Mouse (Mus musculus) hindbrain, embryonic 16.5 days (tissue): ENCODE results near the gene Gse1. TPM values are rescaled to one million over a fixed set of nuclear protein-coding genes. Genes with fewer than 3 reads are reported as not detected.

Source experiments
- ATAC-seq: fragments of 200-750 bp; cut with Nextera tagmentation; 2 replicates; pipeline ENCODE4 v1.8.0; 2017; ENCODE audit warnings: moderate TSS enrichment, moderate library complexity
- H3K27ac ChIP-seq: fragments of 300-500 bp; sonication (generic); 2 replicates; pipeline ENCODE4 v1.5.1; 2014; ENCODE audit warnings: low read depth, mild to moderate bottlenecking, control low read depth, low read length, moderate library complexity
- H3K27me3 ChIP-seq: fragments of 300-500 bp; sonication (generic); replicated peaks from 2 replicates; pipeline ENCODE4 v1.6.1; 2014; ENCODE audit warnings: low read length; ENCODE audit not compliant: control insufficient read depth, insufficient read depth
- H3K36me3 ChIP-seq: fragments of 300-500 bp; sonication (generic); 2 replicates; pipeline ENCODE4 v1.6.1; 2014; ENCODE audit warnings: mild to moderate bottlenecking, low read length, moderate library complexity, mixed read lengths; ENCODE audit not compliant: control insufficient read depth, insufficient read depth
- H3K4me1 ChIP-seq: fragments of 300-500 bp; sonication (generic); 2 replicates; pipeline ENCODE4 v1.6.1; 2014; ENCODE audit warnings: low read depth, low read length; ENCODE audit not compliant: control insufficient read depth, insufficient read depth
- H3K4me2 ChIP-seq: fragments of 300-500 bp; sonication (generic); 2 replicates; pipeline ENCODE4 v1.6.1; 2014; ENCODE audit warnings: mild to moderate bottlenecking, low read length, control low read depth, moderate library complexity
- H3K4me3 ChIP-seq: fragments of 300-500 bp; sonication (generic); 2 replicates; pipeline ENCODE4 v1.5.1; 2014; ENCODE audit warnings: mild to moderate bottlenecking, low read length, control low read depth, moderate library complexity
- H3K9ac ChIP-seq: fragments of 300-500 bp; sonication (generic); 2 replicates; pipeline ENCODE4 v1.6.1; 2014; ENCODE audit warnings: low read depth, mild to moderate bottlenecking, control low read depth, low read length, moderate library complexity
- H3K9me3 ChIP-seq: fragments of 300-500 bp; sonication (generic); 2 replicates; pipeline ENCODE4 v1.6.1; 2014; ENCODE audit warnings: mild to moderate bottlenecking, low read length, moderate library complexity; ENCODE audit not compliant: control insufficient read depth
- WGBS: fragments of 180-500 bp; shearing (Covaris S2); extraction: QIAGEN DNeasy Blood & Tissue Kit; methylation state at CpG from one replicate; pipeline ENCODE4 v1.1.7; 2014; 5-methylcytosine and 5-hydroxymethylcytosine counted together
- polyA plus RNA-seq: library from polyadenylated mRNA; unstranded; fragments of >200 nt; fragmentation: Nextera tagmentation; extraction: Ambion mirVana; gene quantifications from 2 replicates; pipeline ENCODE4 v1.2.1, GENCODE M21; 2015

The Gse1 gene
- polyA plus RNA-seq, 1 experiment from 2014 or later: 10.7 TPM

GRCm38 (mm10) chr8:120285878-120286277 lies 57.6 kb downstream of the Gse1 start:
- H3K27me3 ChIP-seq: 0 out of 2 replicates have a peak, but pooled peaks cover 1% of the 10 kb centered on the region
- no peak overlapping the region for H3K4me2 ChIP-seq
- no peak for ATAC-seq
- no peak overlapping the region for H3K4me3 ChIP-seq
- H3K9ac ChIP-seq: no peak overlapping the region
- no peaks in the 10 kb centered on the region for H3K9me3 ChIP-seq
- peaks cover 66% of the 10 kb centered on the region for H3K4me1 ChIP-seq
- no peak overlapping the region for H3K27ac ChIP-seq
- no peaks in the 10 kb centered on the region for H3K36me3 ChIP-seq
- WGBS: 69% methylated on average over 9 of the region's 9 CpGs

GRCm38 (mm10) chr8:120288122-120288908 lies 60.1 kb downstream of the Gse1 start:
- Histone ChIP-seq H3K36me3 (no peaks in the 10 kb centered on the region), H3K4me3 (no peak overlapping the region)

GRCm38 (mm10) chr8:120289191-120289590 lies 60.9 kb downstream of the Gse1 start:
- Histone ChIP-seq H3K27ac (no peak overlapping the region), H3K4me1 (peaks cover 75% of the 10 kb centered on the region), H3K9me3 (no peaks in the 10 kb centered on the region), H3K9ac (no peak overlapping the region), H3K27me3 (no peaks in the 10 kb centered on the region), H3K4me2 (no peak overlapping the region), H3K4me3 (no peak overlapping the region), H3K36me3 (no peaks in the 10 kb centered on the region)
- ATAC-seq: no peak
- 85% methylated on average over 7 of the region's 7 CpGs for WGBS

More at GRCm38 (mm10) chr8:120288122-120288908, 60.1 kb downstream of the Gse1 start:
- 31% methylated on average over 21 of the region's 21 CpGs for WGBS
- Histone ChIP-seq H3K27me3 (no peaks in the 10 kb centered on the region), H3K27ac (no peak overlapping the region), H3K9me3 (no peaks in the 10 kb centered on the region), H3K4me2 (no peak overlapping the region), H3K4me1 (peaks cover 73% of the 10 kb centered on the region), H3K9ac (no peak overlapping the region)
- no peak for ATAC-seq

GRCm38 (mm10) chr8:120289698-120290181 lies 61.5 kb downstream of the Gse1 start:
- ATAC-seq: peak; percentile 16; the same call in 1 of the 2 replicates
- H3K9ac ChIP-seq: no peak overlapping the region
- H3K36me3 ChIP-seq: no peaks in the 10 kb centered on the region
- H3K4me2 ChIP-seq: no peak overlapping the region
- no peak overlapping the region; the same call in 1 of the 2 replicates for H3K27ac ChIP-seq
- H3K27me3 ChIP-seq: no peaks in the 10 kb centered on the region
- H3K4me1 ChIP-seq: peaks cover 75% of the 10 kb centered on the region
- 24% methylated on average over 10 of the region's 10 CpGs for WGBS
- no peaks in the 10 kb centered on the region for H3K9me3 ChIP-seq
- no peak overlapping the region for H3K4me3 ChIP-seq

- Histone ChIP-seq H3K4me3 (no peak overlapping the region), H3K9ac (peak overlapping the region; percentile 20; the same call in 1 of the 2 replicates), H3K36me3 (no peaks in the 10 kb centered on the region), H3K27ac (0 out of 2 replicates have a peak overlapping the region, but pooled peaks have one; percentile 37), H3K4me2 (no peak overlapping the region), H3K27me3 (no peaks in the 10 kb centered on the region), H3K9me3 (no peaks in the 10 kb centered on the region), H3K4me1 (peaks cover 75% of the 10 kb centered on the region)
- 49% methylated on average over 15 of the region's 15 CpGs for WGBS
- no peak for ATAC-seq
Measured at GRCm38 (mm10) chr8:120290614-120291013, 62.4 kb downstream of the Gse1 start.

- H3K4me3 ChIP-seq: no peak overlapping the region
- H3K36me3 ChIP-seq: no peaks in the 10 kb centered on the region
- no peak overlapping the region for H3K9ac ChIP-seq
- no peak overlapping the region for H3K27ac ChIP-seq
- H3K4me2 ChIP-seq: no peak overlapping the region
- no peaks in the 10 kb centered on the region for H3K9me3 ChIP-seq
- 57% methylated on average over 9 of the region's 9 CpGs for WGBS
- ATAC-seq: no peak
- no peaks in the 10 kb centered on the region for H3K27me3 ChIP-seq
- peaks cover 74% of the 10 kb centered on the region for H3K4me1 ChIP-seq
Measured at GRCm38 (mm10) chr8:120291650-120292049, 63.4 kb downstream of the Gse1 start.

GRCm38 (mm10) chr8:120292316-120293107 lies 64.3 kb downstream of the Gse1 start:
- peak overlapping the region; percentile 25; the same call in 1 of the 2 replicates for H3K27ac ChIP-seq
- H3K36me3 ChIP-seq: no peaks in the 10 kb centered on the region
- no peak overlapping the region for H3K4me3 ChIP-seq
- no peak overlapping the region for H3K9ac ChIP-seq
- peaks cover 80% of the 10 kb centered on the region for H3K4me1 ChIP-seq
- no peaks in the 10 kb centered on the region for H3K9me3 ChIP-seq
- ATAC-seq: peak; percentile 70
- H3K4me2 ChIP-seq: no peak overlapping the region
- 27% methylated on average over 8 of the region's 8 CpGs for WGBS
- no peaks in the 10 kb centered on the region for H3K27me3 ChIP-seq

- no peak for ATAC-seq
Measured at GRCm38 (mm10) chr8:120293421-120294357, 65.4 kb downstream of the Gse1 start.

More at GRCm38 (mm10) chr8:120293421-120294357, 65.4 kb downstream of the Gse1 start:
- Histone ChIP-seq H3K4me1 (peaks cover 78% of the 10 kb centered on the region), H3K36me3 (no peaks in the 10 kb centered on the region), H3K27me3 (no peaks in the 10 kb centered on the region), H3K4me3 (no peak overlapping the region), H3K27ac (peak overlapping the region; percentile 24; the same call in 1 of the 2 replicates), H3K4me2 (no peak overlapping the region), H3K9me3 (no peaks in the 10 kb centered on the region), H3K9ac (peak overlapping the region; percentile 39; the same call in 1 of the 2 replicates)
- 28% methylated on average over 18 of the region's 18 CpGs for WGBS
